Mouse (Mus musculus) liver, embryonic 14.5 days (tissue): ENCODE measurements at regions not wholly inside any gene's neighbourhood (a gene's known extent, or its start where the extent isn't known, plus 50 kb on each side); places are given as distances from the start of the nearest gene placed in this dataset.

ENCODE experiments used
- CTCF ChIP-seq: IDR thresholded peaks from 2 replicates; pipeline ENCODE4 v1.5.1; 2016; ENCODE audit warnings: antibody characterized with exemption, low read depth, control low read depth
- EP300 ChIP-seq: IDR thresholded peaks from 2 replicates; pipeline ENCODE4 v1.6.1; 2016; ENCODE audit warnings: antibody characterized with exemption, low read depth

DNA sequence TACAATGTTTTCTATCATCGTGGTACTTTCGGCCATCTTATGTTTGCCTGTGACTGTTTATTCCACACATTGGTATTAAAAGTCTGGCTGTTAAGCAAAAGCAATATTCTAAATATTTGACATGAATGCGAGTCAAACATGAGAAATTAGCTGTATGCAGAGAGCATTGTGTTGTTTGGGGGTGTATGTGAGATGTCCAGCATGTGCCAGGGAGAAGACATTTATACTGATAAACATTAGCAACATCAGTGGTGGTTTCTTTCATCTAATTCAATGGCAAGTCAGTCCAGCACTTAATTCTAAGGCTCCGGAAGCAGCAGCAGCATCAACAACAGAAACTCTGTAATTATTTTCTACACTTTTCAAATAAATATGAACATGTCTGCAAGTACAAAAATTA lies 219.1 kb downstream of the Tpbg start:
- TF ChIP-seq CTCF (no peak), EP300 (no peak)
